Mouse (Mus musculus): Measurements from ENCODE around the gene Tars2.
"Not testable (repeated sequence)": the region's sequence is repeated elsewhere in the genome, so short reads cannot be mapped to it uniquely, and the experiment has no call there.

The Tars2 gene

DNA sequence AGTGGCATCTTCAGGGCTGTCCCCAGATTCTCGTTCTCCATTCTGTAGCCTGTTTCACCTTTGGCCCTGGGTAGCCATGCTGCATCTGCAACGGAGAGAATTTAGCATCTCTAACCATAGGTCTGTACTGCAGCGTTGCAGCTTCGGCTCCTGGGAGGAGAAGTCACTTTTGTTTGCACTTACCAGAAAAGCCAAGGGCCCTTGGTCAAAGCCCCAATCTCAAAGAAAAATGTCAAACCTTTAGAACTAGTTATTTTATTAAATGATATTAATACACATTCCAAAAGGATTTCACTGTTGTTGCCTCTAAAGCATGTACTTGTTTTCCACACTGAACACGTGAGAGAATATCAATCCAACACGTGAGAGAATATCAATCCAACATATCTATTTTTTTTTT is at the start of gene Tars2:
Tars2 (minus strand) TSS at position 101 of the 400 bp plus-strand sequence.
- no peak for DNase-seq (ENCODE audit: low spot score in 2 of 2)

DNA sequence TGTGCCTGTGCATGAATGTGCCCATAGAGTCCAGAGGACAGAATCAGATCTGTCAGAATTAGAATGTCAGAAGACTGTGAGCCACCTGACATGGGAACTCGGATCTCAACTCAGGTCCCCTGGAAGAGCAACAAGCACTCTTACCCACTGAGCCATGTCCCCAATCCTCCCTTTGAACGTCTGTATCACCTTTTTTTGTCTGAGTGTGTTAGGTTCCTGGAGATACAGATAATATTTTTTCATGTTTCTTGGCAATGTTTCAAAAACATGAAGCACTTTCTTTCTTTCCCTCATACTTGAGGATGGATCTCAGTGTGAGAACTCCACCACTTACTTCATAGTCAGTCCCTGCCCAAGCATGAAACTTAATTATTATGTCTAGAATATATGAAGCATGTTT is 48.4 kb upstream of the Tars2 start:
- DNase-seq (ENCODE audit: low spot score in 2 of 2), result no peak

DNA sequence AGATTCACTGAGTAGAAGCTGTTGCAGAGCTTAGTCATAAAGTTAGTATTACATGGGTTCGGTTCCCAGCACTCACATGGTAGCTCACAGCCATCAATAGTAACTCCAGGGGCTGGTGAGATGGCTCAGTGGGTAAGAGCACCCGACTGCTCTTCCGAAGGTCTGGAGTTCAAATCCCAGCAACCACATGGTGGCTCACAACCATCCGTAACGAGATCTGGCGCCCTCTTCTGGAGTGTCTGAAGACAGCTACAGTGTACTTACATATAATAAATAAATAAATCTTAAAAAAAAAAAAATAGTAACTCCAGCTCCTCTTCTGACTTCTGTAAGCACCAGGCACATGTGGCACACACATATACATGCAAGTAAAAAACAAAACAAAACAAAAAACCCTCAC is 47.6 kb upstream of the Tars2 start:
- DNase-seq (ENCODE audit: low spot score in 2 of 2), result not testable (repeated sequence)

DNA sequence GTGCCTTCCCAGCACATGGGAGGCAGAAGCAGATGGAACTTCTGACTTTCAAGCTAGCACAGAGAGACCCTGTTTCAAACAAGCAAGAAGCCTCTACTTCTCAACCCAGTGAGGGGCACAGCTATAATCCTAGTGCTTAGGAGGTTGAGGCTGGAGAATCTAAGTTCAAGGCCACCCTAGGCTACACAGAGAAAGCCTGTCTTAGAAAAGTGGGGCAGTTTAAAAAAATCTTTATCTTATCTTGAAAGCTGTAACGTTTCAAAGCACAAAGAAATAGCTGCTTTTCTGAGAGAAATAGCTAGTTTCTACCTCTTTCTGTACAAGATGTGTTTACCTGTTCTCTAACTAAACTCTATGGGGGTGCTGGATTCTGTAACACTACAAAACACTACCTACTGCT is 46.7 kb upstream of the Tars2 start:
- DNase-seq (ENCODE audit: low spot score in 2 of 2), result no peak

DNA sequence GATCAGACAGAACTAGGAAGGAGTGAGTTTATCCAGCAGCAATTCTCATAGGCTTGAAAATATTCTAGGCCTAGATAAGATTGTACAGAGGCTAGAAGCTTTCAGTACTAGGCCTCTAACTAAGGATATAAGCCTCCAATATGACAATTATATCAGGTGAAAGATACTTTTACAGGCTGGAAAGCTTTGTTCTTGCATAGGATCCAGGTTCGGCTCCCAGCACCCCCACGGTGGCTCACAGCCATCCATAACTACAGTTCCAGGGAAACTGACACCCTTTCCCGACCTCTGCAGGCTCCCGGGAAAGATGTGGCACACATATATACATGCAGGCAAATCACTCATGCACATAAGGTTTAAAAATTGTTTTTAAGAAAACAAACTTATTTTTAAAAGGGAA is 43.8 kb upstream of the Tars2 start:
- no peak for DNase-seq (ENCODE audit: low spot score in 2 of 2)

DNA sequence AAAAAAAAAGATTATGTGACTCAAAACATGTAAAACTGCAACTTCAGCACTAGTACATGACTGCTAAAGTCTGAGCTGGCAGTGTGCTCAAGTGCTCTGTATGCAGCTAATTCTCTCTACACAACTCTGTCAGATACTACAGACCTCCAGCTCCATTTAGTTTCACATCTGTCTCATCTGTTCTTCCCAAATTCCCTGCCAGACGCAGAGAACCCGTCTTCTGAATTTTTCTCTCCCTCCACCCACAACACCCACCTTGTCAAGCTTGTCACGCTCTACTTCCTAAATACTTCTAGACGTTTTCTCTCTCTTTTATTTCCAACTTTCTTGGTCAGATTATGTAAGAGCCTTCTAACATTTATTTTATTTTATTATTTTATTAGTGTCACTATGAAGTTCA is 38.8 kb upstream of the Tars2 start:
- no peak for DNase-seq (ENCODE audit: low spot score in 2 of 2)

DNA sequence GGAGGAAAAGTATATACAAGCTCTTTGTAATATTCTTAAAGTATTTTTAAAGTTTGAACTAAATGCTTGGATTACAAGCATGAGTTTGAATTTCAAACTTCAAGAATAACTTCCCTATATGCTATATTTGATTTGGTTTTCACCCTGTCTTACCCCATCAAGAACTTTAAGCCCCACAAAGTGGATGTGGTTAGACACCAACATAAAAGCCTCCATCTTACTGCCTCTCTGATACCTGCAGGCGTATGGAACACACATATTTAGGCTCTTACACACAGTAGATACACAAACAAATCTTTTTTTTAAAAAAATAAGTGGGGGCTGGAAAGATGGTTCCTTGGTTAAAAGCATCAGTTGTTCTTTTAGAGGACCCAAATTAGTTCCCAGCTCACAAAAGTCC is 34.3 kb upstream of the Tars2 start:
- no peak for DNase-seq (ENCODE audit: low spot score in 2 of 2)

DNA sequence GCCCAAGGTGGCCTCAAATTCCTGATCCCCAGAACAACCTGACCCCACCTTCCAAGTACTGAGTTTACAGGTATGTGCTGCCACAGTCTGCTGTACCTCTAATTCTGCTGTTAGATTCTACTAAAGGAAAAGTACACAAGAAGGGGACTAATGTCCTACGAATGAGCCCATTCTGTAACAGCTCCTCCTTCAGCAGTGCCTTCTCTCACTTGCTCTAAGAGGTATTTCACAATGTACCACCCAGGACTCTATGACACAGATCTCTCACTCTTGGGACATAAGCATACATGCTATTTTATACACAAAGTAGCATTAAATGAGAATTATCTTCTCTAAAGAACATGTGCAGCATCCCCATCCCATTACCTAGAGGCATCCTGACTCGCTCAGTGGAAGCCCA is 33.7 kb upstream of the Tars2 start:
- no peak for DNase-seq (ENCODE audit: low spot score in 2 of 2)

DNA sequence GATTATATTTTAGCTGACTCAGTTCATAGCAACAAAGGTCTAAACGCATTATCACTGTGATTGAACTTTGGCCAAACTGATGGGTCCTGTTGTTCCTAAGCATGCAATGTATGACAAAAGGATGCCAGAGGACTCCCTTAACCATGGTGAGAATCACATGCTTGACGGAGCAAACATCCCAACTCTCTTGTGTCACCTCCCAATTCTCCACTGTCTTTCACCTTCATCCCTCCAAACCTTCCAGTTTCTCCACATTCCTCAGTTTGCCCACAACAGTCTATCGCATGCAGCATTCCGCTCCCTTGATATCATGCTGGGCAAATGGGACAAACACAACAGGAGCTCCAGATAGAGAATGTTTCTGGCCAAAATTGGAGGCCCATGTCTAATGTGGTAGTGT is 25.5 kb upstream of the Tars2 start:
- no peak for DNase-seq (ENCODE audit: low spot score in 2 of 2)

DNA sequence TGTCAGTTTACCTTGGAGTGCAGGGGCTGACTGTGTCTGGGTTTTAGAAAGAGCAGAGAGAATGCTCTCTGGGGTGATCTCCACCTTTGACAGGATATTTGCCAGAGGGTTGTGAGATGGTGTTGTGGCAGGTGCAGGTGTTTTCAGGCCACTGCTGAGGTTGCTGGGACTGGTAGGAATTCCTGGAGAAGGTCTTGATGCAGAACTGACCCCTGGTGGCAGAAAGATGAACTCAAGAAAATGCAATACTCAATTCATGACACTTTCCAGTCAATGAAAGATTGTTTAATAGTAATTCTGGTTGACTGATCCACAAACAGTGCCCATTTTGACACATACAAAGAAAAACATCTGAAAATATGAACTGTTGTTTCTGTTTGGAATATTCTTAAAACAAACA is 12.0 kb upstream of the Tars2 start:
- no peak for DNase-seq (ENCODE audit: low spot score in 2 of 2)

DNA sequence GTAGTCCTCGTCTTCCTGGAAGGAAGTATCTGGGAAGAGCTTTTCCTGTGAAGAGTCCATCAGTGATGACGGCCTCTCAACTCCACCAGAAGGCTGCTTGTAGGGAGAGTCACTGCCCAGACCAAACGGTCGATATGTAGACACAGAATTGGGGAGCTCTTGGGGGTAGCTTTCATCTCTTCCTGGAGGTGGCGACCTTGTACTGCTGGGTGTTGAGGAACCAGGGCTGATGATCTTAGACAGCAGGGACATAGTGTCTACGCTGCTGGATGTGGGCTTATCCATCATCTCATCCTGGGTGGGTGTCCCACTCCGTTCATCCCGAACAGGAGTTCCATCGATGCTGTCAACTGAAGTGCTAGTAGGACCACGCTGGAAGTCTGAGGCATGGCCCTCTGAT is 5.5 kb upstream of the Tars2 start:
- DNase-seq (ENCODE audit: low spot score in 2 of 2), result no peak

DNA sequence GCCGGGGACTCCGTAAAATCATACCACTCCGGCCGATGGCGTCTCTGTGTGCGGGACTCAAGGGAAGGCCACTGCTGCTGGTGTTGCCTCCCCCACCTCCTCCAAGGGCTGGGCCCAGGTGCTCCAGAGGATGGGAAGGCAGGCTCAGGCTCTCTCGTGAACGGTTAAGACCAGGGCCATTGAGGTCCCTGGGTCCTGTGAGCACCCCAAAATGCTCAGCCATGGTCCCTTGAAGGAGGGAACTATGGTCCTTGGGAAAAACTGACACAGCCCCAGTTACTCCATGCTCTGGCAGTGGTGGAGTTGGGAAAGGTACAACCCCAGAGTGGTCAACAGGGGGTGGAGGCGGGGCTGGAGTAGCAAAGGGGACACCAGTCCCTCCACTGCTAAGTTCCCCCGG is 3.8 kb upstream of the Tars2 start:
- no peak for DNase-seq (ENCODE audit: low spot score in 2 of 2)

DNA sequence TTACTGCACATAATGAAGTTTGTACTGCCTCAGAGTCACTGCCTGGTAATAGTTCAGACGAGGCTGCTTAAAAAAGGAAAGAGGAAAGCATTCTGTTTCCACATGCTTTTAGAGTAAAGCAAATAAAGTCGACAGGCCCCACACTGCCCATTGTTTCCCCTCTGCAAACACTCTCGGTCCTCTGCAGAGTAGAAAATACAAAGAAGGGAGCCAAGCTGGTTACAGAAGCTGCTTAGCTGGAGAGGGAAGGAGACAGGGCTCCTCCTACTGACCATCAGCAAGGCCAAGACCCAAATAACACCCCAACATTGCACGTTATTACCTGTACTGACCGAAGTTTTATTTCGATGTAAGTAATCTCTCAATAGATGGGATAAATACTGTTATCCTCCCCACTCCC is 3.0 kb upstream of the Tars2 start:
- DNase-seq (ENCODE audit: low spot score in 2 of 2), result no peak

DNA sequence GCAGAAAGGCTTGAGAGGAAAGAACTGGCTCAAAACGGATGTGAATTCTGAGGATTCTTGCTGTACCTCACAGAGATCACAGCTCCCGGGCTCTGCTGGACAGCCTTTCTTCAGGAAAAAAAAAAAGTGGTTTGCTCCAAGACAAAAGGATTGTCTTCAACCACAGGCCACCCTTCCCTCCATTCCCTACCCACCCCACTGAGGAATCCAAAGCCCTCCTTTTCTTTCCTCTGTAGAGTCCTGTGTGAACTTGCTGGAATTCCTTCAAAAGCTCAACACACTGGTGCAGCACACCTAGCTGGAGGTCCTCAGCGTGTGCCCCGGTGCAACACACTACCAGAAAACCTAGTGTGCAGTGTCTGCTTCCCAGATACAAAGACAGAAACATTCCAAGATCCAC is 1.8 kb upstream of the Tars2 start:
- no peak for DNase-seq (ENCODE audit: low spot score in 2 of 2)

DNA sequence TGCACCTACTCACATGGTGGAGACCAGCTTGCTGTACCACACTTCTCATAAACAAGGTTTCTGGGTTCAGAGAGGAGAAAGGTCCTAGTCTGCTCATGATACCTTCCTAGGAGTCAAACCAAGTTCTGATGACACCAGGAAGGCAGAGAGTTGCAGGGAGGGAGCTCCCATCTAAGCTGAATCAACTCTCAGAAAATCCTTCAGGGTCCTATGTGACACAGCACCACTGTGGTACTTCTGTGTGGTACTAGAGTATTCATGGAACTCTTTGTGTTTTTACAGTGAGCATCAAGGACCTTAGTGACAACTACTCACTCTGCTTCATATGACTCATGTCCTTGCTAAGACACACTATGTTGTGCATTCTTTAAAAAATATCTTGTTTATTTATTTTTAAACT is 650 bp upstream of the Tars2 start:
- no peak for DNase-seq (ENCODE audit: low spot score in 2 of 2)

DNA sequence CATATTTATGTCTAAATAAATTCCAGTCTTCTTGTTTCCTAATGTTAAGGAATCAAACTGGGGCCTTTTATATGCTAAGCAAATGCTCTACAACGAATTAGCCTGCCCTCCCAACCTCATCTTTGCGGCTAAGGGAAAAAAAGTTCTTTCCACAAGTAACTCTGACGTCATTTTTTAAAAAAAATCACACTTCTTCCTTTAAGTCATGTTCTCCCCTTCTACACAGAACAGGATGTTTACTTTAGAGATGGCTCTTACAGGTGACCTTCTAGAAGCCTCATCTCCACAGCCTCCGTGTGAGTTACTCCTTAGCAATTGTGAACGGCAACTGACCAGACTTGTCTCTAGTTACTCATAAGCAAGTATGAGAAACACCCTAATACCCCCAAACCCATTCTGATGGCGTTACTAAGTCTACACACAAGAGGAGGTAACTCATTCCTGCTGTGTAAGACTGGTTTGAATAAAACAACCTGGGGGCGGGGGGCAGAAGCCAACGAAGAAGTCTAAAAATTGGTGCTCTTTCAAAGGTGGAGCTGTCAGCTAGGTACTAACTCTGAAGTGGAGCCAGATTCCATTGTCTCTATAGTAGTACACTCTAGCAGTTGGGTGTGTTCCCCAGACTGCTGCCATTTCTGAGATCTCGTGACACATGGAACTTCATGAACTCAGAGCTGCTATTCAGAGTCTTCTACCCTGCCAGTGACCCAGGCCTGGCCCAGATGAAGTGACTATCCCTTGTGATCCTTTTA is 1.4 kb downstream of the Tars2 start:
- no peak for DNase-seq (ENCODE audit: low spot score in 2 of 2)

DNA sequence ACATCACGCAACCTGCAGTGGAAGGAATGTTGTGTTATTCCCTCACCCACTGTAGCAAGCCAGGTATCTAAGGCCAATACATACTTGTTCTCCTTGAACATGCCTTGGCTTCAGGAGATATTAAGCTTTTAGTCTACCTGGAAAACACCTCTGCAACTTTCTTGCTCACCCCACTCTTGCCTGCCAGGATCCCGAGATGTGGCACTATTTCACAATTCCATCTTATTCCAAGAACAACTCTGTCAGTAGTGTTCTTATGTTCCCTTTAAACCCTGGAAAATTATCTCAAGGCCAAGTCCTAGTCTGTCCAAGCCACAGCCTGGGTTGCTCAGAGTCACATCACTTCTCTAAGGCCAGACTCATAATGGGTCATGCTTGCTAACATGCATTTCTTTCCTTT is 3.2 kb downstream of the Tars2 start:
- no peak for DNase-seq (ENCODE audit: low spot score in 2 of 2)

DNA sequence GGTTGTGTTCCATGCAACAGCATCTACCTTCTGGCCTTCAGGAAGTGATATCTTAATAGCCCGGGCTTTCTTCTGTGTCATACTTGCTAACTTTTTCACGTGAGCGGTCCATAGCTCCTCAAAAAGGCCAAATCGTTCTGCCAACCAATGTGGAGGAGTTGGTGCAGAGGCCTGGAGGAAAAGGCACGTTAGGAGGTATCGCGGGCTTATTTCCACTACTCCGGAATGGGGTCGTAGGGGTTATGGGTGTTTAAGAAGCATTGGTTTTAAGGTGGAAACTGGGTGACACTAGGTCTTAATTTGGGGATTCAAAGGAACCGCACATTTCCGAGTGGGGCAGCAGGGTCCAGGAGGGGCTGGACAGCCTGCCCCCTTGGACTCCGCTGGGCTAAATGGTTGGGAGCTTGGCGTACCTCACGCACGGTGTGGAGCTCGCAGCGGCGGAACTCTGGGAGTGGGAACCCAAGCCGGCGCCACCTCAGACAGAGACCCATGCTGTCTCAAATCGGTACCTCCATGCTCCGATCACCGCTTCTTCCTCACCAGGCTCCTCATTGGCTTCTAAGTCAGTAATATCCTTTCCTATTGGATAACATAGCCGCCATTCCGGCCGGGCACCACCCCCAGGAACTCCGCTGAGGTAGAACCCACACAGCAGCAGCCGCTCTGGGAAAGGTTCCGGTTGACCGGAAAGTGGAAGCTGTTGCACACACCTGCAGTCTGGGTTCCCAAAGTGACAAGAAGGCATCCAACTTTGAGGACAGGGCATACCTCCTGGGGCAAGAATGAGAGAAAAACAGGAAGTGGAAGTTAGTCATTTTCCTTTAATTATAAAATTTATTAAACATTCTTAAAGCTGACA is 5.4 kb downstream of the Tars2 start:
- DNase-seq (ENCODE audit: low spot score in 2 of 2), result peak; percentile 96 to 97

DNA sequence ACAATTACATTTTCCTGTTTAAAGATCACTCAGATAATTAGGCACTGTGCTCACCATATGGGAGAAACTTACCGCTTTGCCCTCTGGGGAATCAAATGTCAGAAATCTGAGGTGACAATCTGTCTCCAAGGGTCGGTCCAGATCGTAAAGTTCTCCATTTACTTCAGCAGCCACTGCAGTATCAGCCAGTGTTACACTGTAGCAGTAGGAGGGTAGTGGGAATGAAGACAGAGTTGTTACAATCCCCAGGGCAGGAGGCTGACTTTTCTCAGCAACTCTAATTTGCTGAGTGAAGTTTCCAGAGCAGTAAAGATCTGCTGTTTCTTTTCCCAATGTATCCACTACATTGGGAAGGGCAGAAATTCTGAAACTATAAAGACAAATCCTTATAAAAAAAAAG is 7.1 kb downstream of the Tars2 start:
- no peak for DNase-seq (ENCODE audit: low spot score in 2 of 2)

DNA sequence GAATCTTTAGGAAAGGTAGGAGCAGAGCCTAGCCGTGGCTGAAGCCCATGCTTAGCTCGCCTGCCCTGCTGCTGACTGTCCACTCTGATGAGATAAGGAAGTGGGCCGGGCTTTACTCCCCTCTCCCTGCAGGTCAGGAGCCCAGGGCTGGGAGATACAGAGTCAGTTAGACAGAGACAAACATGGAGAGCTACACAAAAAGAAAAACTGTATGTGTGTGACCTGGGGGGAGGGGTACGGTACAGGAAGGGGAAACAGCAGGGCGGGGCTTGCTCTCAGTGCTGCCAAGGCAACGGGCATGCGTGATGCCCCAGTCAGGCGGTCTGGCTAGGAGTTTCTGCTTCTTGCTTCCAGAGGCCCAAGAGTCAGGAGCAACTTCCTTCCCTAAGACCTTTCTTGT is 19.6 kb downstream of the Tars2 start:
- DNase-seq (ENCODE audit: low spot score in 2 of 2), result no peak

DNA sequence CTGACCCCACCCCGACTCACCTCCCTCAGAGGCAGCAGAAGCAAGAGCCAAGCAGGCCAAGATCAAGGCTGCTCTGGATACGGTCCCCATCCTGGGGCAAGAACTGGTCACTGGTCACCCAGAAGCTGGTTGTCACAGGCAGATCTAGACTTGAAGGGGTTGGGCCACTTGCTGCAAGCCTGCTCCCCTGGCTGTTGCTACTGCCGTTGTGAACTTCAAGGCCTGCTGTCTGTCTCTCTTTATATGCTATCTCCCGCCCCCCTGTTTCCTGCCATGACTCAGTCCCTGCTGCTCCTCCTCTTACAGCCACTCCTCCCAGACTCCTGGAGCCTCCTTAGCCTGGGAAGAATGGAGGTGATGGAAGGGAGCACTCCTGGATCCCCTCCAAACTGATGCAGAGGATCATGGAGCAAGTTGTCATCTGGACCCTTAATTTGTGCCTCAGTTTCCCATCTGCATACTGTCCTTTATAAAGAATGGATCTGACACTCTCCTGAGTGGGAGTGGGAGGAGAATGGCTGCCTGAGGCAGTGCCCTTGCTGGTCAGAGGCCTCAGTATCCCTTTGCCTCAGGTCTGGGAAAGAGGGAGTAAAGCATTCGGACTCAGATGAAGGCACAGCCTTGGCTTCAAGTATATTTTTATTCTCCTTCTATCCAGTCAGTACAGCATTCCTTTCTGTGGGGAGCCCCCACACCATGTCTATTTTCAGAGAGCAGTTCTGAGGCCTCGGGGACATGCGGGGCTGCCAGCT is 20.5 kb downstream of the Tars2 start, which contains the start of gene Ecm1:
Ecm1 (minus strand) TSS at position 217 of the 752 bp plus-strand sequence.
- DNase-seq (ENCODE audit: low spot score in 2 of 2), result peak; percentile 61 to 69

DNA sequence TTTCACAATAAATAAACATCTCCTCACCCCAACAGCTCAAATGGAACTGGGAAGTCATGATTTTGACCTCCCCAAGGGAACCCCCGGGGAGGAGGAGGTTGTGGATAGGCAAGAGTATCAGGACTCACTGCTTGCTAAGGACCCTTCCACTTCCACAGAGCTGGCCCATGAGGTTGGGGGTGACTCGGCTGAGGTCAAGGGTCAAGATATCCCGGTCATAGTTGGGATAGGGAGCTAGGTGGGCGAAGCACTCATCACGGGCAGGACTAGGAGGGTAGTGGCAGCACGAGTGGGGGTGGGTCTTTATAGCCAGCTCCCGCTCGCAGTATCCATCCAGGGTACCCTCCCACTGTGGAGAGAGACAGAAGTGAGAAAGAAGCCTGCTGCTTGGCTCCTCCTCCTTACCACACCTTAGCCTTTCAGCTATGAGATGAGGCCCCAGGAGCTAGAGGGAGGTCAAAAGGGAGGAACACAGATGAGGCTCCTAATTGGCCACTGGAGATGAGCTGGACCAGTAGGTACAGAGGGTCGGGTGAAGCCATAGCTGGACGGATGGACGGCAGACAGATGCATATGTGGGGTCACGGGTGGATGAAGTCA is 24.8 kb downstream of the Tars2 start:
- DNase-seq (ENCODE audit: low spot score in 2 of 2), result no peak
